Mouse (Mus musculus): ENCODE results near the gene Fbh1.

- TF ChIP-seq CTCF (IDR thresholded peaks at IDR 0.05; ENCODE audit: low read depth) (peak; percentile 33; the same call in 1 of the 2 replicates), EP300 (IDR thresholded peaks at IDR 0.05; ENCODE audit: low read depth) (no peak)
These were observed 873 bp upstream of the Fbh1 start for GRCm38 (mm10) chr2:11778087-11778823.

Data from liver, postnatal 0 days (tissue).